Mouse (Mus musculus) brain, embryonic 14.5 days (tissue): ENCODE measurements at regions not wholly inside any gene's neighbourhood (a gene's known extent, or its start where the extent isn't known, plus 50 kb on each side); places are given as distances from the start of the nearest gene placed in this dataset.

Source experiments
- CTCF ChIP-seq: fragments of 200-500 bp; IDR thresholded peaks from 2 replicates; pipeline ENCODE4 v1.5.1; 2012; ENCODE audit warnings: inconsistent platforms, mild to moderate bottlenecking, moderate library complexity, borderline replicate concordance; ENCODE audit not compliant: insufficient read depth, insufficient read length; ENCODE audit errors: extremely low read depth
- POLR2A ChIP-seq: fragments of 200-500 bp; IDR thresholded peaks from 2 replicates; pipeline ENCODE4 v1.6.1; 2012; ENCODE audit warnings: mild to moderate bottlenecking, inconsistent platforms, borderline replicate concordance; ENCODE audit not compliant: poor library complexity, insufficient read depth, insufficient read length, severe bottlenecking; ENCODE audit errors: extremely low read depth

DNA sequence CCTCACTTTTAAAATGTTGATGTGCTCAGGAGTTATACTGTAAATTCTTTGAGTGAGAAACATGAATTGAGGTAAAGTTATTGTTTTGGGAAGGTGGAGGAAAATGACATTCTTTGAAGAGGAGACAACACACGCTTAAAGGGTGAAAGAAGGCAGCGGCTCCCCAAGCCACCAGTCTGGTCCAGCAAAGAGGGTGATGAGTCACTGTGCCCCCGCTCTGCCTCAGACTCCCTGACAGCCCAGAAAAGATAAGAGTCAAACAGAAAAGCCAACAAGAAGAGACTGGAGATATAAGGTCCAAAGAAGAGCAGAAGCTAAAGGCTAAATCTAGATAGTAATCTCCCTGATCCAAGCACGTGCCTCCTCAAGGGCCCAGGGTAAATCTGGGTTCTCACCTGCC lies 288.1 kb upstream of the Irx4 start:
- TF ChIP-seq CTCF (no peak), POLR2A (no peak)
